Mouse (Mus musculus) CD4-positive, CD25-positive, alpha-beta regulatory T cell, adult 4 months (primary cell): ENCODE results near the gene Bcap29. TPM values are rescaled to one million over a fixed set of nuclear protein-coding genes. Genes with fewer than 3 reads are reported as not detected.
"Not testable (repeated sequence)": the region's sequence is repeated elsewhere in the genome, so short reads cannot be mapped to it uniquely, and the experiment has no call there.

Source experiments
- ATAC-seq: one replicate; pipeline ENCODE4 v1.8.0; 2017
- polyA plus RNA-seq, 2 experiments: library from polyadenylated mRNA; unstranded; fragments of 100-300 nt; shearing (Covaris generic); gene quantifications; one replicate each; pipeline ENCODE4 v1.2.1; 2017

Bcap29 gene
- 10 to 100 TPM; 69.3 to 80.9 TPM for polyA plus RNA-seq

DNA sequence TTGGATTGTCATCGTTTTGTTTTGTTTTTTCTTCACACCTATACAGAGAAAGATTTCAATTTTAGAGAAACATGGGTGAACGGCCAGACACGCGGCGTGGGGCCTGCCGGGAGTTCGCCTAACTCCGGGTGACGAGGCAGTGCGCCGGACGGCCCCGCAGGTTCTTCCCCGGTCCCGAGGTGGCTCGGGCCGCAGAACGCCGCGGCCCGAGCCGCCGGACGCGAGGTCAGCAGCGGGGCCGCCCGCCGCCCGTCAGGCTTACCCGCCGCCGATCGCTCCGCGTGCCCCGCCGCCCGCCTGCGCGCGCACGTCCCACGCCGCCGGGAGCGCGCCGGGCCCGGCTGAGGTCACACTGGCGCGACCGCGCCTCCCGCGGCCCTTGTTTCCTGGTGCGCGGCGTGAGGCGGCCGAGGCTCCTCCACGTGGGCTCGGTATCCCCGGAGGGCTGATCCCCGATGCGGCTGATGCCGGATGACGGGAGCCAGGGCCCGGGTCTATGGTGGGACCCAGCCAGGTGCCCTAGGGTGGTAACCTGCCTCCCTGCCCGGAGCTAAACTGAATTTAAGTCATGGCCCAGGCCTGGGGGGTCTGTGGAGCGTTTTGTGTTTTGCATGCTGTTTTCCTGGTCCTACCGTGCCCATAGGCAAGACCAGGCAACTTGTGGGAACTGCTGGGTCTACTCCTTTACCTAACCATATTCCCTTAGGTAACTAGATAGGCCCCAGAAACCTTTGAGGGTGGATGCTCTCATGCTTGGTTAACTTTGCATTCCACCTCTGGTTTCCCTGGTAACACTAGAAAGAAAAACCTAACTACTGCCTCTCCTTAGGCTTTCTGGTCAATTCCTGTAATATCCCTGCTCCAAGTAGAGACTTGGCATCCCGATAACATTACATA, at the start of gene Bcap29:
Gene Bcap29, minus strand, starts transcription at position 316 of the 897 bp plus-strand sequence.
- peak; percentile 84 for ATAC-seq

DNA sequence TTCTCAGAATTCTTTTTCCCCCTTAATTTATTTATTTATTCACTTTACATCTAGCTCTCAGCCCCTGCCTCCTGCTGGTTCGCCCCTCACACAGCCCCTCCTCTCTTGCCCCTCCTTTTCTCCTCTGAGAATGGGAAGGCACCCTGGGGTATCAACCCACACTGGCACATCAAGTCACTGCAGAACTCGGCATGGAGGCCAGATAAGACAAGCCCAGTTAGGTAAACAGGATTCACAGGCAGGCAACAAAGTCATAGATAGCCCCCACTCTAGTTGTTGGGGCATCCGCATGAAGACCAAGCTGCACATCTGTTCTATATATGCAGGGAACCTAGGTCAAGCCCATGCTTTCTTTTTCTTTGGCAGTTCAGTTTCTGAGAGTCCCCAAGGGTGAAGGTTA, 32.7 kb upstream of the Bcap29 start:
- no peak for ATAC-seq

DNA sequence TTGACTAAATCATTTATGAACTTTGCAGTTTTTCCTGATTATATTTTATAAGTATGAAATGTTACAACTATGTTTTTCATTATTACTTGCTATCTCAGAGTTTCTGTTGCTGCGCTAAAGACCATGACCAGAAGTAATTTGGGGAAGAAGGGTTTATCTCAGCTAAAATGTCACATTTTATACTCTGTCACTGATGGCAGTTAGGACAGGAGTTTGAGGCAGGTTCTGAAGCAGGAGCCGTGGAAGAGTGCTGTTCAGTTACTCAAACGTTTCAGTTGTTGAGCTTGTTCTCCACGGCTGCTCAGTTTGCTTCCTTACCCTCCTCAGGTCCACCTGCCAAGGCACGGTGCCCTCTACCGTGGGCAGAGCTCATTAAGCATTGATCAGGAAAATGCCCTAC, 31.5 kb upstream of the Bcap29 start:
- no peak for ATAC-seq

DNA sequence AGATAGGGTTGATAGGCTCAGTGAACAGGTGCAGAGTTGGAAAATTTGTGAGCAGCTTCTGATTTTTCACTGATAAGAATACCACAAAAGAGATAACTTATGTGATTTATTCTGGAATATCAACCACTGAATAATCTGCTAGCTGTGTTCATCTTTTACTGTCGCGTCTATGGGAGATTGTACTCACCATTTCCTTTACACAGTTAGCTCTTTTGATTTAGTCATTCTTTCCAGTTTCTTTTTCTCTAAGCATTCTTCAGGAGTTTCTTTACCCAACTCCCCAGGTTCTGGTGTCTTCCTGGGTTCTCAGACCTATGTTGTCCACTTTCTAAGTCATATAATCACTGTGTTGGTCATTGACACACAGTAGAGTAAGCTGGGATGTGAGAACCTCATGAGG, 22.4 kb upstream of the Bcap29 start:
- ATAC-seq, result no peak

DNA sequence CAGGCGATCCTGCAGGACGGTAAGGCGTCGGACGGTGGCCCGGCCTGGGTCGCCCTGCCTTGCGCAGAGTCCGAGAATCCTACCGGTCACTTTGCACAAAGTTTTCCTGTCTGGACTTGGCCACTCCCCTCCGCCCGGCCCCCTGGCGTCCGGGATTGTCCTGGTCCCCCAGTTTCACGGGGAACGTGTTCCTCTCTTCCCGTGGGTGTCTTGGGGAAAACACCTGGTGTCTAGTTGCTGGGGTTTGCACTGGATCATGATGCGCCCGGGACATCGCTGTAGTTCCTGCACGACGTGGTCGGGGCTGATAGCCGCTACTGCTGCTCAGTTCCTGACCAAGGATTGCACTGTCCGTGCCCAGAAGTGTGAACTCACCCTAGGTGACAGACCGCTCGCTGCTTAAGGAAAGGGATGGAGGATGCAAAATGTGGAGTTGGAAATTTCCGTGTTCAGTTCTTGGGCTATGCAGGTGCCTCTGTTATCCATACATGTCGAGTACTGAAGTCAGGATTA, 20.6 kb upstream of the Bcap29 start:
- peak; percentile 40 for ATAC-seq

DNA sequence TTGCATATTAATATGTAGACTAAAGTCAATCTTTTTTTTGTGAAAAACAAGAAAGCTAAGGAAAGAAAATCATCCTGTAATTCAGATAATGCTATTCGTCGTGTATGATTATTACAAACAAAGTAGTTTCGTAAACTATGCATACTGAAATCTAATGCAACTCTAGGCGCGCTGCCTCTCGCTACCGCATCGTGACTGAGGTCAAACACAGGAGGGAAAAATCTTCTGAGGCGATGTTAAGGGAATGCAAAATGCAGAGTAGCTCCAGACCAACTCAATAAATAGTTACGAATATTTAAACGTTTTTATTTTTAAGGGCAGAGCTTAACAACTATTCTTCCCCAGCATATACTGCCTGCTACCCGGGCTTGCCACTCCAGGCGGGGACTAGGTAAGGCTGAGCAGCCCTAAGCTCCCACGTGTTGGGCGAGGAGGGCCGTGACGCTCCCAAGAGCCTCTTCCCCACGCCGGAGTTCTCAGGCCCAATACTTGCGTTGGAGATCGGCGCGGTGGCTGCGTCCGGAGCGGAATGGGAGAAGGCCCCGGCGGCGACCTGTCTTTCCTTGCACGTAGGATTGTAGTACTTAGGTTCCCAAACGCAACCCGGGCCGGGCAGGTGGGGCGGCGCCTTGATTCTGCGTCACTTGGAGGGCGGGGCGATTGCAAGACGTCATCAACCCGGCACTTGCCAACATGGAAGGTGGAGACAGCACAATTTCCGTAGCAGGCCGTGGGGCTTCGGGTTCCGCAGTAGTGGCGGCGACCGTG, 19.9 kb upstream of the Bcap29 start, which contains the start of the genes Dus4l and Cog5:
Gene Dus4l, minus strand, starts transcription at position 630 of the 768 bp plus-strand sequence.
Gene Cog5, plus strand, starts transcription at position 673 of the 768 bp plus-strand sequence.
- ATAC-seq, result peak; percentile 91

DNA sequence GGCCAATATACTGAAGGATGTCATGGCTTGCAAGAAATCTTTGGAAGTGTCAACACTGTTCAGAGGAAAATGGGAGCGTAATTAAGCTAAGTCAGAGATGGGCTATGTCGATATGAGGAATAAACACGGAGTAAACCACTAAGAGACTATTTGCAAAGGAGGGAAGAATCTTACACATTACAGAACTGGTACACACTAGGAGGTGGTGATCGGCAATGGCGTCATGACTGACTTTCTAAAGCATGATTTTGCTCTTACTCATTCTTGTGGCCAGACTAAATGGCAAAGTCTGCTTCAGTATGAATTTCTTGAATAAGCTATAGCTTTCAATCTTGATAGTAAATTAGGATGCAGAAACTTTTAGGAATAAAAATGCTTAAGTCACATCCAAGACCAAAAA, 19.2 kb upstream of the Bcap29 start:
- no peak for ATAC-seq

DNA sequence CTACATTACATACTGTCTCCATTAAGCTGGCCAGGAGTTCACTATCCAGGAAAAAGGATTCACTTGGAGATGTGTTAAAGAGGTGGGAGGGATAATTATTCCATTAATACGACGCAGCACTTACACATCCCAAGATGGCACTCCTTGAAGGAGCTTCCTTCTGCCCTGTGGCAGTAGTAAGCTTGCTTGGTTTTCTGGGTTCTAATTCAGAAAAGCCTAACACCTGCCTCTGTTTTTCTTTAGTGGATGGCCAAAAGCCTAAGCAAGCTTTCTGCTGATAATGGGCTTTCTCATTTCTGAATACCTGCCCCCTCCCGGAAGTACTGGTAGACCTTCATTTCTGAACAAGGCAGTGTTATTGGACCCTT, 766 bp upstream of the Bcap29 start:
- ATAC-seq, result no peak

DNA sequence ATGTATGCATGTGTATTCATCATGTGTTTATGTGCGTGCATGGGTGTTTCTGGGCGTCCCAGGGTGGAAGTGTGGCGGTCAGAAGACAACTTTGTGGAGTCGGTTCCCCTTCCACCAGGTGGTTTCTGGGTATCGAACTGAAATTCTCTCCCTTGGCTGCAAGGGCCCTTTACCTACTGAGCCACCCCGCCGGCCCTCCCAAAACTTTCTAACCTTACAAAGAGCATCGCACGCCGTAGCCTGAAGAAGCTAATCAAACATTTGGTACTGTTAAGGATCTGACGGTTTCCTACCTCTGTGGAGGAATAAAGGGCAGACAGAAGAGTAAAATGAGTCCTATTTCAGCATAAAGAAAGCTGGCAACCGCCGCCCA, 502 bp downstream of the Bcap29 start:
- ATAC-seq, result peak; percentile 44

DNA sequence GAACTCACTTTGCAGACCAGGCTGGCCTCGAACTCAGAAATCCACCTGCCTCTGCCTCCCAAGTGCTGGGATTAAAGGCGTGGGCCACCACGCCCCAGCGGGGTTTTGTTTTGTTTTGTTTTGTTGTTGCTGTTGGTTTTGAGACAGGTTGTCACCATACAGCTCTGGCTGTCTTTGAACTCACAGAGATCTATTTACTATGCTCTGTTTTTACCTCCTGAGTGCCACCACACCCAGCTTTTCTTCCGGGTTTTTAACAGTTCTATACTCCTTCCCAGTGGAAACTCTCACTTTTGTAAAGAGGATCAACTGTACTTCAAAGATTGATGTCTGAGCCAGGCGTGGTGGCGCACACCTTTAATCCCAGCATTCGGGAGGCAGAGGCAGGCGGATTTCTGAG, 6.1 kb downstream of the Bcap29 start:
- ATAC-seq, result not testable (repeated sequence)

DNA sequence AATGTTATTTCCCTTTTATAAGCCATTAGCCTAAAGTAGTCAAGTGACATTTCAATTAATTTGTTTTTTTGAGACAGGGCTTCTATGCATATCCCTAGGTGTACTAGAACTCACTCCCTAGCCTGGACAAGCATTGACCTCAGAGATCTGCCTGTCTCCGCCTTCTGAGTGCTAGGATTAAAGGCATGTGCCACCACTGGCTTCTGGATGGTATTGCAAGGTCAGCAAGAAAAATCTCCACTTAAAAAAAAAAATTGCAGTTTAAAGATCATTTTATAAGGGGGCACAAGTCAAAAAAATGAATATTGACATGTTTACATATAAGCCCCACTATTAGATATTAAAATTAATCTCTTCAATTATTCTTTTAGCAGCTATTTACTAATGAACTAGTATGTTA, 9.4 kb downstream of the Bcap29 start:
- no peak for ATAC-seq

DNA sequence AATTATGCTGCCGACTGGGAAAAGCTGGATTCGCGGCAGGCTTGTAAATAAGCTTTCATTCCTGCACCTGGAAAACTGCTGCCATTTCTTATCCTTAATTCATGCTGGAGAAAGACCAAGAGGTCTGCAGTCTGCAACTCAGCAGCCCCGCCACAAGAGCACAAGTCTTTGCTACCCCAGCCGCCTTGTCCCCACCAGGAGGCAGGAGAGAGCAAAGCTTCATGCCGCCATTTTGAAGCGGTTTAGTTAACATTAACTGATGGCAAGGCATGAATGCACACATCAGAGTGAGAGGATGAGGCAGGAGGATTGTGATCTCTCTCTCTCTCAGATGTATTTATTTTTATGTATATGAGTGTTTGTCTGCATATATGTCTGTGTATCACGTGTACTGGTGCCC, 14.4 kb downstream of the Bcap29 start:
- ATAC-seq, result no peak

DNA sequence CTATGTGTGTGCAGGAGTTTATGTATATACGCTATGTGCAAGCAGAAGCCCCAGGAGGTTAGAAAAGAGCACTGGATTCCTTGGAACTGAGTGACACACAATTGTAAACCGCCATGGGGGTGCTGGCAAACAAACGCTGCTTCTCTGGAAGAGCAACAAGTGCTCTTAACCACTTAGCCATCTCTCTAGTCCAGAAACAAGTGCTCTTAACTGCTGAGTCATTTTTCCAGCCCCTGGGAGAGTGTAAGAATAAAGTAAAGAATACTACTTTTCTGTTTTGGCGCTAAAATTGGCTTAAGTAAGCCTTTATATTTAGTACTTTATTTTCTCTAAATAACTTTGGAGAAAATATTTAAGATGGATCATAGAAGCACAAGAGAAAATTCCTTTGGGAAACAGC, 21.1 kb downstream of the Bcap29 start:
- no peak for ATAC-seq

DNA sequence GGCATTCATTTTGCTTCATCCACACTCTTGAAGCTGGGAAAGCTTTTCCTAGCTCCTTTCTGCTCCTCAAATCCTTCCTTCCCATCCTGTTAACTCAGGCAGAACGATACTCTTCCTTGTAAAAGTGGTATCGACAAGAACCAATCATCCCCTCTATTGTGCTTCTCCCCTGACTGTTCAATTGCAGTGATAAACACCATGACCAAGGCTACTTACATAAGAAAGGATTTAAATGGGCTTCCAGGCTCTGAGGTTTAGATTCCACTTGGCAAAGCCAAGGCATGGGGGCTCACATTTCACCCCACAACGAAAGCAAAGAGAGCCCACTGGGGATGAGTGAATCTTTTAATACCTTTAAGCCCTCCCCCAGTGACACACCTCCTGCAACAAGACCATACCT, 26.3 kb downstream of the Bcap29 start:
- ATAC-seq, result no peak

DNA sequence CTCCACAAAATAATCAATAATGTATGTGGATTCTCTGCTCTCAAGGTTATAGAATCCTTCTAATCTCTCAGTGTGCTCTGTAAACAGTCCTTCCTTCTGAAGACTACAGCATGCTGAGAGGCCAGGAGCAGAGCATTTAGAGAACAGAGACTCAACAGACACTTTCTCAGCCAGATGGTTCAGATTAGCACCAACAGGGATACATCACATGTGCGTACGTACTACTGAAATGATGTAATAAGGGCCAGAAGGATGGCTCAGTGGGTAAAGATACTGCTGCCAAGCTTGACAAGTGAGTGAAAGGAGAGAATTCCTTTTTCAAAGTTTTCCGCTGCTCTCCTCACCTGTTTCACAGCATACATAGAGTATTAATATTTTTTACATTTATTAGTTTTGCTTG, 29.6 kb downstream of the Bcap29 start:
- ATAC-seq, result no peak

DNA sequence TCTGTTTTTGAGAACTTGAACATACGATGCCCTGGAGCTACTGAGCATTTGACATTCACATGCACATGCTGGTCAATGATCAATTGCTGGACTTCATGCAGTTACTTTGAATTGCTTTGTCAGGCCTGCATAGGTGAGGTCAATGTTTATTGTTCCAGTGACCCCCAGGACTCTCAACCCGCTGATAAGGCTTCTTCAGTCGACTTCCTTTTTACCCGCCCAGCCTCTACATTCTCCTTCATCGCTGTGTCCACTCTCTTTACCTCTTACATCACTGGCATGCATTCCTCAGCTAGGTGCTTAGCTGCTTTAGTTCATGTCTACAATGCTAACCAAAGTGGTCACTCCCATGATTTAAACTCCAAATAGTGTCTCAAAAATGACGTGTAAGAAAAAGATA, 30.9 kb downstream of the Bcap29 start:
- ATAC-seq, result no peak

DNA sequence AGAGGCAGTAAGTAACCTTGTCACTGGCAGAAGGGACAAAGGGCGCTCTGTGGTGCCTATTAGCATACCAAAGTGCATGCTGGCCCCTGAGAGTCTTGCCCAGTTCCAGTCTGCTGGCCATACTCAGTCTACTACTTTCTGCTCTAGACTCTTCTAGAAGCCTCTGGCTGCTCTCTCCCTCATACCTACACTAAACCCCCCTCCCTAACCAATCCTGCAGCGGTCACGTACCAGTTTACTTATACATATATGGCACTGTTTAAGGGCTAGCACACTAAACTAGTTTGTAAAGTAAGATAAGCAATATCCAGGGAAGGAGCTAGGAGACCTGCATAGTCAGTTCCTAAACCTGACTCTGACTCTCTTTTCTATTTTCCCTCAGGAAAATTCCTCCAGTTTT, 40.2 kb downstream of the Bcap29 start:
- ATAC-seq, result no peak

DNA sequence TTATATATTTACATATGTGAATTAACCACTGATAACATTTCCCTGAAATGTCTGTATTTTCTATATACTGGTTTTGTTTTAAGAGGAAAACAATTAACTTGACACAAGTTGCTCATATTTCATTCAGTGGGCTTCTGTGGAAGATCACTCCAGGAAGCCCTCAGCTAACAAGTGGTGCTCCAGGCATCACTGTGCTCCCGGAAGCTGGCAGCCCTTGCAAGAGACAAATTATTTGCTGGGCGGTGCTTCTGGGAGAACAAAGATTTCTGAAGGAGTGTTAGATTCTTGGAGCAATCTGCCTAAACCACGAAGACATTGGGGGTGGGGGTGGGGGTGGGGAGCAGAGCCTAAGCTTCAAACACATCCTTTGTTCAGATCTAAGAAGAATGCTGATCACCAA, 42.4 kb downstream of the Bcap29 start:
- ATAC-seq, result no peak

DNA sequence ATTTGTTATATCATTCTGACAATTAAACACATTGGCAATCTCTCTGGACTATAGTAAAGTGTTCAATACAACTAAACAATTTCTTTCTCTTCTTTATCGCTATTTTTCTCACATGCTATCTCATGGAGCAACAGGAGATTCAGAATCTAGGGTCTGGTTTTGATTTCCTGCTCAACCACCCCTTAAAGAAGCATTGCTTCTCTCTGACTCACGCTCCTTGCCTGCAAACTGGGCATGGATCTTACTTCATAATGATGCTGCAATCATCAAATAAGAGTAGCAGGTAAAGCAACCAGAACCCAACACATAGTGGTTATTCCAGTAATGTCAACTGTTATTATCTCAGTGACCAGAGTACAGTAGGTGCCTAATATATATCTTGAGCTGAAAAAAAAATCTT, 50.7 kb downstream of the Bcap29 start:
- no peak for ATAC-seq

DNA sequence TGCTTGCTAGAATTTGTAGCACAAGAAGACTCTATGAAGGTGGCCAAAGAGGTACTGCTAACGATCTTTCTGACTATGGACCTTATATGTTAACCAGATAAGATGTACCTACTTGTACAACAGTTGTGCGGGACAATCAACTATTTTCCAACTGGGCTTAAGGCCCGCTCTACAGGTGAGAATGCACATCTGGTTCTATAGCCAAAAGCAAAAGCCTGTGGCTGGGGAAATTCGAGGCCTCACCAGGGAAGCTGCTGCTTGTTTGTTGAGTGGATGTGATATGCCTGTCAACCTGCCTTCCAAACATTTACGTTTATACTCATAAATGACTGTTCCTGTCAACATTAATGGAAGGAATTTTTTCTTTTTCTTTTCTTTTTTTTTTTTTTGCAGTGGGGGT, 52.4 kb downstream of the Bcap29 start:
- no peak for ATAC-seq

DNA sequence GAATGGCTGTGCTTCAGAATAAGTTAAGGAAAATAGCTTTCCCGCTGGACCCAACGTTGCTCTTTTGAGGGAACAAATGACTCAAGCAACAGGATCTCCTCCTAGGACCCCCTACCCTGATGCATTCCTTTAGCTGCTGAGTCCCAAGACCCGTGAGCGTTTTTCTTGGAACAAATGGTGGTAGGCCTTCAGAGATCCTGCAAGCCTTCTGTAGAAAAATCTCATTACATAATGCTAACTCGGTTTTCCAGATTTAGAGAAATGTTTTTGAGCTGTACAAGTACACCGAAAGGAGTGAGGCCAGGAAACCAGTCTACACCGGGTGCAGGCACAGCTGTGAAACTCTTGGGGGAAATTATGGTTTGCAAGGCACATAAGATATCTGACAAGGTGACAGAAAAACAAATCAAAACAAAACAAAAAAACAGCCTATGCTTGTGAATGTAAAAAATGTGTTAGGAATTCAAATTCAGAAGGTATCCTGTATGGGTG, 53.1 kb downstream of the Bcap29 start:
- ATAC-seq, result no peak

DNA sequence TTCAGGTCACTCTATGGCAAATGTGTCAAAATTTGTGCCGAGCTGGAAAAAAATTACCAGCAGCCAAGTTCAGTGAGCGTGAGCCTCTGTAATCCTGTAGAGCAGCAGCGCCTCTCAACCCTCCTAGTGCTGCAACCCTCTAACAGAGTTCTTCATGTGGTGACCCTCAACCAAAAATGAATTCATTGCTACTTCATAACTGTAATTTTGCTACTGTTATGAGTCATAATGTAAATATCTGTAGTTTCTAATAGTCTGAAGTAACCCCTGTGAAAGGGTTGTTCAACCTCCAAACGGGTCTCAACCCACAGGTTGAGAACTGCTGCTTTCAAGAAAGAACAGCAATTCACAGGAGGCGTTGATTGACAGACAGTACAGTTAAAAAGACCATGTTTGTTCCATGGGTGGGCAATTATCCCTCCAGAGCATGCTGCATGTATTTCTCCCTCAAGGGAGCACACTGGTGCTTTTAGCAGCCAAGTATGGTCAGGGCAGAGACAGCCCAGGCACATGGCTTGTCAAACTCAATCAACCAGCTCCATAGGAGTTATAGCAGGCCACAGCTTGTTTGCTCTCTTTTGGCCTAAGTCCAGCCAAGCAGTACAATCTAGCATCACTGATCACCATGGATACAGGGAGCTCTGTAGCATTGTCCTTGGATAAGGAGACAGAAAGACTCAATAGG, 53.7 kb downstream of the Bcap29 start:
- no peak for ATAC-seq
